15 mouse cellular contexts compared by ENCODE assay signal in genomic region chr8:127341046-127341445, GRCm38 (mm10).
"Had no signal": no experiment of that assay in that cellular context is flagged by ENCODE, and none has a peak within 500 bp of the region (broad histone marks: within the 10 kb centered on the region; RNA-seq: fewer than 3 reads in every experiment).

No protein-coding gene starts in this region.

- H3K4me1 ChIP-seq: neural tube, embryonic 12.5 days; stomach, embryonic 15.5 days had no signal

- H3K9me3 ChIP-seq: liver, embryonic 13.5 days; neural tube, embryonic 12.5 days; stomach, embryonic 15.5 days had no signal

- DNase-seq: layer of hippocampus, postnatal 36 days; liver, embryonic 13.5 days; lung, adult 2 months; lung, postnatal 14 days; lung, postnatal 4 days; midbrain, embryonic 14.5 days; retina, postnatal 1 day; right cerebral cortex, postnatal 25 days; spleen, adult 18-20 months; thymus, postnatal 25 days had no signal

- H3K36me3 ChIP-seq: liver, embryonic 13.5 days; neural tube, embryonic 12.5 days; stomach, embryonic 15.5 days had no signal

- H3K9ac ChIP-seq: liver, embryonic 13.5 days; neural tube, embryonic 12.5 days; stomach, embryonic 15.5 days had no signal

- H3K27me3 ChIP-seq: liver, embryonic 13.5 days; neural tube, embryonic 12.5 days; stomach, embryonic 15.5 days had no signal

- H3K27ac ChIP-seq: left cerebral cortex, adult 2 months; liver, embryonic 13.5 days; neural tube, embryonic 12.5 days; stomach, embryonic 15.5 days had no signal

- H3K4me2 ChIP-seq: liver, embryonic 13.5 days; midbrain, embryonic 11.5 days; neural tube, embryonic 12.5 days; stomach, embryonic 15.5 days had no signal

- ATAC-seq: intestine, postnatal 0 days had no signal

- H3K4me3 ChIP-seq: left cerebral cortex, adult 2 months; liver, embryonic 13.5 days; neural tube, embryonic 12.5 days; stomach, embryonic 15.5 days had no signal
